ENCODE assay signal across 36 mouse cellular contexts in genomic region chr3:138238046-138238445, GRCm38 (mm10). TPM values are rescaled to one million over a fixed set of nuclear protein-coding genes. Genes with fewer than 3 reads are reported as not detected.
A peak's percentile ranks its signal among the peaks of the same experiment; 100 is the strongest.
DNase-seq lines count a peak whose midpoint lies in the region; ATAC-seq and TF ChIP-seq lines count a peak whose summit lies in the region.
"Had no signal": no experiment of that assay in that cellular context is flagged by ENCODE, and none has a peak within 500 bp of the region (broad histone marks: within the 10 kb centered on the region; RNA-seq: fewer than 3 reads in every experiment).

No protein-coding gene starts in this region.

- no peak overlapping the region for H3K9ac ChIP-seq in MEL (ENCODE audit: control insufficient read depth, low read depth, low read length, poor library complexity, severe bottlenecking)
- H3K9ac ChIP-seq in intestine, postnatal 0 days (ENCODE audit: low read depth, low read length): no peak overlapping the region
- H3K9ac ChIP-seq: embryonic facial prominence, embryonic 13.5 days; heart, embryonic 12.5 days; hindbrain, embryonic 13.5 days; midbrain, embryonic 15.5 days; neural tube, embryonic 12.5 days; stomach, embryonic 15.5 days had no signal

- TF ChIP-seq EP300 in MEL (IDR thresholded peaks at IDR 0.05; ENCODE audit: low read depth in 1 of 2, low read length in 2 of 2): no peak

- TF ChIP-seq POLR2A in kidney, adult 2 months (IDR thresholded peaks at IDR 0.05; ENCODE audit: low read depth, low read length): no peak
- no peak for TF ChIP-seq POLR2A in MEL (IDR thresholded peaks at IDR 0.05; ENCODE audit: control insufficient read depth in 1 of 2, insufficient read depth in 1 of 2, low read depth in 1 of 2, low read length in 2 of 2, poor library complexity in 1 of 2)

- H3K4me3 ChIP-seq in kidney, adult 2 months (ENCODE audit: insufficient read depth, low read depth, low read length): no peak overlapping the region; the same call in 1 of the 2 replicates
- H3K4me3 ChIP-seq in MEL (ENCODE audit: control insufficient read depth in 1 of 2, insufficient read depth in 1 of 2, low read depth in 2 of 2, low read length in 2 of 2): no peak overlapping the region
- H3K4me3 ChIP-seq in intestine, postnatal 0 days (ENCODE audit: low read depth, low read length): no peak overlapping the region
- H3K4me3 ChIP-seq: embryonic facial prominence, embryonic 13.5 days; heart, embryonic 12.5 days; hindbrain, embryonic 13.5 days; megakaryocyte, embryonic 14.5 days; midbrain, embryonic 15.5 days; neural tube, embryonic 12.5 days; stomach, embryonic 15.5 days had no signal

- H3K9me3 ChIP-seq in MEL (replicated peaks; ENCODE audit: insufficient read depth, low read length): no peaks in the 10 kb centered on the region
- H3K9me3 ChIP-seq in intestine, postnatal 0 days (ENCODE audit: control insufficient read depth): no peaks in the 10 kb centered on the region
- H3K9me3 ChIP-seq: embryonic facial prominence, embryonic 13.5 days; heart, embryonic 12.5 days; hindbrain, embryonic 13.5 days; megakaryocyte, embryonic 14.5 days; midbrain, embryonic 15.5 days; neural tube, embryonic 12.5 days; stomach, embryonic 15.5 days had no signal

- H3K36me3 ChIP-seq in kidney, adult 2 months (ENCODE audit: control insufficient read depth, insufficient read depth, low read length): no peaks in the 10 kb centered on the region
- peaks cover 0 to 3% of the 10 kb centered on the region in 2 experiments; a peak in 1 of 4 replicates for H3K36me3 ChIP-seq in MEL (ENCODE audit: control insufficient read depth in 1 of 2, insufficient read depth in 2 of 2, low read length in 2 of 2)
- H3K36me3 ChIP-seq in intestine, postnatal 0 days (ENCODE audit: control insufficient read depth, insufficient read depth): no peaks in the 10 kb centered on the region
- H3K36me3 ChIP-seq: embryonic facial prominence, embryonic 13.5 days; heart, embryonic 12.5 days; hindbrain, embryonic 13.5 days; midbrain, embryonic 15.5 days; neural tube, embryonic 12.5 days; stomach, embryonic 15.5 days had no signal

- no peaks in the 10 kb centered on the region for H3K79me2 ChIP-seq in MEL (ENCODE audit: control insufficient read depth, insufficient read depth, low read length, poor library complexity)

- 67% methylated on average over 10 of the region's 10 CpGs for WGBS in kidney, adult 2 months
- WGBS in intestine, postnatal 0 days: 54% methylated on average over 10 of the region's 10 CpGs

- no peak for TF ChIP-seq CTCF in kidney, adult 2 months (conservative IDR thresholded peaks at IDR 0.05; ENCODE audit: insufficient read depth, insufficient read length, low read depth, low read length)
- TF ChIP-seq CTCF in MEL (IDR thresholded peaks at IDR 0.05 in 2 of 3, conservative IDR thresholded peaks at IDR 0.05 in 1 of 3; ENCODE audit: control insufficient read depth in 1 of 3, insufficient read depth in 1 of 3, low read depth in 2 of 3, low read length in 3 of 3, poor library complexity in 1 of 3, severe bottlenecking in 1 of 3): no peak
- no peak for TF ChIP-seq CTCF in intestine, postnatal 0 days (IDR thresholded peaks at IDR 0.05; ENCODE audit: low read depth)

- DNase-seq in kidney, adult 2 months: peak; percentile 33
- DNase-seq in kidney, adult 11 months: no peak
- DNase-seq in MEL (ENCODE audit: low read depth, low spot score): peak; percentile 7
- peak; percentile 58 for DNase-seq in yolk sac, embryonic 10.5 days (ENCODE audit: low spot score)
- DNase-seq: adrenal gland, postnatal 25 days; cerebellum, adult 11-12 months; cerebellum, adult 9-11 months; heart, postnatal 4 days; kidney, adult 9 months; kidney, postnatal 10 days; layer of hippocampus, postnatal 36 days; lung, adult 18-20 months; lung, postnatal 4 days; thymus, adult 18-20 months; thymus, postnatal 25 days had no signal

- no peak for TF ChIP-seq RAD21 in MEL (IDR thresholded peaks at IDR 0.05; ENCODE audit: low read depth, low read length)

- peak; percentile 77 for ATAC-seq in intestine, postnatal 0 days
- ATAC-seq in monocyte, adult 5-6 weeks (replicated peaks; ENCODE audit: insufficient number of reproducible peaks, low FRiP score, low TSS enrichment, poor library complexity, severe bottlenecking): no peak
- ATAC-seq in megakaryocyte-erythroid progenitor cell, adult 5-6 weeks (replicated peaks; ENCODE audit: low FRiP score, low TSS enrichment, poor library complexity, severe bottlenecking): no peak
- ATAC-seq: CD4-positive, CD25-positive, alpha-beta regulatory T cell, adult 4 months; forebrain, embryonic 16.5 days; lung, postnatal 0 days; midbrain, embryonic 15.5 days had no signal

- H3K27ac ChIP-seq in kidney, adult 2 months (ENCODE audit: insufficient read depth, low read depth, low read length): no peak overlapping the region
- no peak overlapping the region for H3K27ac ChIP-seq in MEL (ENCODE audit: control insufficient read depth, low read depth, low read length)
- peak overlapping the region; percentile 41; the same call in 1 of the 2 replicates for H3K27ac ChIP-seq in intestine, postnatal 0 days (ENCODE audit: low read depth, low read length)
- H3K27ac ChIP-seq: embryonic facial prominence, embryonic 13.5 days; hindbrain, embryonic 13.5 days; midbrain, embryonic 15.5 days; neural tube, embryonic 12.5 days; stomach, embryonic 15.5 days had no signal

- H3K27me3 ChIP-seq in kidney, adult 2 months (replicated peaks; ENCODE audit: control insufficient read depth, insufficient read depth, low read length): no peaks in the 10 kb centered on the region
- no peaks in the 10 kb centered on the region; a peak in 1 of 4 replicates for H3K27me3 ChIP-seq in MEL (ENCODE audit: control insufficient read depth in 1 of 2, insufficient read depth in 2 of 2, low read length in 2 of 2)
- no peaks in the 10 kb centered on the region for H3K27me3 ChIP-seq in intestine, postnatal 0 days (replicated peaks; ENCODE audit: control insufficient read depth, insufficient read depth, low read length)
- H3K27me3 ChIP-seq: embryonic facial prominence, embryonic 13.5 days; heart, embryonic 12.5 days; hindbrain, embryonic 13.5 days; midbrain, embryonic 15.5 days; neural tube, embryonic 12.5 days; stomach, embryonic 15.5 days had no signal

- peaks cover 27% of the 10 kb centered on the region for H3K4me1 ChIP-seq in kidney, adult 2 months (ENCODE audit: control insufficient read depth, insufficient read depth, low read length)
- peaks cover 0 to 10% of the 10 kb centered on the region in 2 experiments; a peak in 2 of 4 replicates for H3K4me1 ChIP-seq in MEL (ENCODE audit: control insufficient read depth in 1 of 2, insufficient read depth in 2 of 2, low read length in 2 of 2)
- peaks cover 2% of the 10 kb centered on the region; the same call in 1 of the 2 replicates for H3K4me1 ChIP-seq in intestine, postnatal 0 days (replicated peaks; ENCODE audit: control insufficient read depth, insufficient read depth, low read length)
- H3K4me1 ChIP-seq: embryonic facial prominence, embryonic 13.5 days; heart, embryonic 12.5 days; hindbrain, embryonic 13.5 days; midbrain, embryonic 15.5 days; neural tube, embryonic 12.5 days; stomach, embryonic 15.5 days had no signal

- H3K4me2 ChIP-seq in intestine, postnatal 0 days (replicated peaks; ENCODE audit: low read depth): no peak overlapping the region
- H3K4me2 ChIP-seq: embryonic facial prominence, embryonic 13.5 days; heart, embryonic 12.5 days; hindbrain, embryonic 13.5 days; liver, embryonic 11.5 days; midbrain, embryonic 15.5 days; neural tube, embryonic 12.5 days; stomach, embryonic 15.5 days had no signal

TF ChIP-seq in MEL, 35 proteins besides CTCF, POLR2A, EP300 and RAD21:
- TF ChIP-seq TBP (IDR thresholded peaks at IDR 0.05; ENCODE audit: low read depth, low read length) (no peak), ETS1 (IDR thresholded peaks at IDR 0.05; ENCODE audit: low read depth, low read length) (no peak), CHD1 (IDR thresholded peaks at IDR 0.05; ENCODE audit: low read depth, low read length) (no peak), MYB (IDR thresholded peaks at IDR 0.05; ENCODE audit: low read depth, low read length) (no peak), MXI1 (IDR thresholded peaks at IDR 0.05; ENCODE audit: low read depth, low read length) (no peak), CHD2 (IDR thresholded peaks at IDR 0.05; ENCODE audit: low read length) (no peak), GABPA (IDR thresholded peaks at IDR 0.05; ENCODE audit: low read depth, low read length) (no peak), ZNF384 (IDR thresholded peaks at IDR 0.05; ENCODE audit: low read depth, low read length) (no peak)
TF ChIP-seq in MEL: peak in this region for 0.

RNA-seq across cellular contexts. Expression of gene Adh7, which starts 20.5 kb away (rescaled TPM):
- polyA plus RNA-seq in kidney, adult 2 months (2012; rRNA removed): 0.25 and 0.29 TPM in 2 replicates
- total RNA-seq in MEL (2012; rRNA removed): not detected in 2 replicates
- polyA plus RNA-seq in MEL (2012; ENCODE audit: insufficient read depth in 1 of 2, insufficient read length in 2 of 2, low read depth in 1 of 2, low replicate concordance in 2 of 2, missing spikeins in 1 of 2): not detected
- 0.31 and 0.64 TPM in 2 replicates for polyA plus RNA-seq in intestine, postnatal 0 days (2015; fragmentation: Nextera tagmentation; extraction: Ambion mirVana)
- total RNA-seq in monocyte, adult 5-6 weeks (2017): not detected in 3 replicates
- not detected in 2 replicates for total RNA-seq in megakaryocyte-erythroid progenitor cell, adult 5-6 weeks (2014; fragmentation: Nextera tagmentation)
- not detected in 2 replicates for total RNA-seq in megakaryocyte-erythroid progenitor cell, adult 5-6 weeks (2017)
- total RNA-seq: heart, postnatal 4 days had no signal
- polyA plus RNA-seq: CD4-positive, CD25-positive, alpha-beta regulatory T cell, adult 4 months; heart, embryonic 12.5 days; heart, postnatal 0 days; large intestine, adult 2 months; limb, embryonic 11.5 days; neural tube, embryonic 12.5 days had no signal

RNA-seq across cellular contexts. Expression of gene Adh1, which starts 22.7 kb away (rescaled TPM):
- 251 and 256 TPM in 2 replicates for polyA plus RNA-seq in kidney, adult 2 months (2012; rRNA removed)
- 0.15 and 0.23 TPM in 2 replicates for total RNA-seq in MEL (2012; rRNA removed)
- polyA plus RNA-seq in MEL (2012; ENCODE audit: insufficient read depth in 1 of 2, insufficient read length in 2 of 2, low read depth in 1 of 2, low replicate concordance in 2 of 2, missing spikeins in 1 of 2): not detected
- polyA plus RNA-seq in intestine, postnatal 0 days (2015; fragmentation: Nextera tagmentation; extraction: Ambion mirVana): 101 and 113 TPM in 2 replicates
- not detected in 3 replicates for total RNA-seq in monocyte, adult 5-6 weeks (2017)
- not detected in 2 replicates for total RNA-seq in megakaryocyte-erythroid progenitor cell, adult 5-6 weeks (2014; fragmentation: Nextera tagmentation)
- total RNA-seq in megakaryocyte-erythroid progenitor cell, adult 5-6 weeks (2017): not detected in 2 replicates

RNA-seq across cellular contexts. Expression of gene 4930579F01Rik, which starts 44.4 kb away (rescaled TPM):
- 0.31 TPM in 1 of 2 replicates, not detected in the other for polyA plus RNA-seq in kidney, adult 2 months (2012; rRNA removed)
- total RNA-seq in MEL (2012; rRNA removed): not detected in 2 replicates
- not detected for polyA plus RNA-seq in MEL (2012; ENCODE audit: insufficient read depth in 1 of 2, insufficient read length in 2 of 2, low read depth in 1 of 2, low replicate concordance in 2 of 2, missing spikeins in 1 of 2)
- 0.09 and 0.10 TPM in 2 replicates for polyA plus RNA-seq in intestine, postnatal 0 days (2015; fragmentation: Nextera tagmentation; extraction: Ambion mirVana)
- total RNA-seq in monocyte, adult 5-6 weeks (2017): not detected in 3 replicates
- not detected in 2 replicates for total RNA-seq in megakaryocyte-erythroid progenitor cell, adult 5-6 weeks (2014; fragmentation: Nextera tagmentation)
- total RNA-seq in megakaryocyte-erythroid progenitor cell, adult 5-6 weeks (2017): not detected in 2 replicates
- total RNA-seq: adrenal gland, adult 18-20 months; gastrocnemius, adult 8-10 months; heart, postnatal 4 days; layer of hippocampus, postnatal 36 days; left cerebral cortex, postnatal 14 days had no signal
- polyA plus RNA-seq: CD4-positive, CD25-positive, alpha-beta regulatory T cell, adult 4 months; forebrain, embryonic 11.5 days; forebrain, embryonic 16.5 days; heart, embryonic 12.5 days; heart, postnatal 0 days; large intestine, adult 2 months; limb, embryonic 11.5 days; liver, embryonic 11.5 days; lung, postnatal 0 days; midbrain, embryonic 15.5 days; neural tube, embryonic 12.5 days had no signal
